Mouse (Mus musculus) liver, embryonic 14.5 days (tissue): ENCODE data around the gene Fam234b. TPM values are rescaled to one million over a fixed set of nuclear protein-coding genes. Genes with fewer than 3 reads are reported as not detected.

Experiments used
- ATAC-seq: fragments of 200-750 bp; cut with Nextera tagmentation; 2 replicates; pipeline ENCODE4 v1.8.0; 2017; ENCODE audit warnings: moderate number of reproducible peaks, mild to moderate bottlenecking, moderate library complexity; ENCODE audit not compliant: insufficient read depth
- DNase-seq, 3 experiments: peaks; one replicate each; pipeline ENCODE4 v3.0.0-alpha.2; 2012 to 2013; ENCODE audit warnings: low read depth in 3 of 3, low spot score in 3 of 3
- H3K27ac ChIP-seq: fragments of 300-500 bp; sonication (generic); 2 replicates; pipeline ENCODE4 v1.5.1; 2014; ENCODE audit warnings: moderate library complexity, mild to moderate bottlenecking, control low read depth, inconsistent platforms
- H3K27me3 ChIP-seq: fragments of 300-500 bp; sonication (generic); 2 replicates; pipeline ENCODE4 v1.6.1; 2014; ENCODE audit warnings: mild to moderate bottlenecking, low read length, moderate library complexity; ENCODE audit not compliant: control insufficient read depth, insufficient read depth
- H3K36me3 ChIP-seq: fragments of 300-500 bp; sonication (generic); replicated peaks from 2 replicates; pipeline ENCODE4 v1.6.1; 2014; ENCODE audit warnings: low read depth; ENCODE audit not compliant: control insufficient read depth, insufficient read depth
- H3K4me1 ChIP-seq, 2 experiments: fragments of 200-500 bp in 1 of 2; fragments of 300-500 bp in 1 of 2; sonication (generic) in 1 of 2; replicated peaks; 2 replicates each; pipeline ENCODE4 v1.6.1; 2012 to 2014; ENCODE audit warnings: antibody characterized with exemption in 1 of 2, inconsistent platforms in 1 of 2, low read length in 1 of 2; ENCODE audit not compliant: control insufficient read depth in 2 of 2, insufficient read depth in 2 of 2
- H3K4me2 ChIP-seq: fragments of 300-500 bp; sonication (generic); 2 replicates; pipeline ENCODE4 v1.6.1; 2014; ENCODE audit warnings: low read depth, mild to moderate bottlenecking, control low read depth, moderate library complexity
- H3K4me3 ChIP-seq, 2 experiments: fragments of 200-500 bp in 1 of 2; fragments of 300-500 bp in 1 of 2; sonication (generic) in 1 of 2; 2 replicates each; pipeline ENCODE4 v1.5.1; 2012 to 2014; ENCODE audit warnings: low read depth in 2 of 2, low read length in 2 of 2, mild to moderate bottlenecking in 2 of 2, control low read depth in 1 of 2, inconsistent platforms in 1 of 2, moderate library complexity in 1 of 2; ENCODE audit not compliant: insufficient read depth in 1 of 2
- H3K9ac ChIP-seq: fragments of 300-500 bp; sonication (generic); replicated peaks from 2 replicates; pipeline ENCODE4 v1.6.1; 2014; ENCODE audit warnings: mild to moderate bottlenecking, control low read depth, moderate library complexity
- H3K9me3 ChIP-seq: fragments of 300-500 bp; sonication (generic); 2 replicates; pipeline ENCODE4 v1.6.1; 2016; ENCODE audit warnings: low read length, mixed read lengths; ENCODE audit not compliant: control insufficient read depth
- CTCF ChIP-seq: IDR thresholded peaks from 2 replicates; pipeline ENCODE4 v1.5.1; 2016; ENCODE audit warnings: antibody characterized with exemption, low read depth, control low read depth
- EP300 ChIP-seq: IDR thresholded peaks from 2 replicates; pipeline ENCODE4 v1.6.1; 2016; ENCODE audit warnings: antibody characterized with exemption, low read depth
- WGBS: fragments of 180-500 bp; shearing (Covaris S2); extraction: QIAGEN DNeasy Blood & Tissue Kit; methylation state at CpG from one replicate; pipeline ENCODE4 v1.1.7; 2014; ENCODE audit not compliant: insufficient replicate concordance; 5-methylcytosine and 5-hydroxymethylcytosine counted together
- polyA plus RNA-seq, 2 experiments: library from polyadenylated mRNA; depleted of rRNA in 1 of 2; stranded (reverse) in 1 of 2; unstranded in 1 of 2; fragments of >200 nt; fragmentation: Nextera tagmentation in 1 of 2; extraction: Ambion mirVana in 1 of 2; gene quantifications; 2 replicates each; pipeline versions ENCODE4 v1.2.1 to v1.2.3; 2012 to 2014

Gene Fam234b
- polyA plus RNA-seq, 2 experiments: 18.7 to 27.8 TPM

- no peak overlapping the region for H3K4me2 ChIP-seq
- no peaks in the 10 kb centered on the region for H3K9me3 ChIP-seq
- no peak overlapping the region for H3K9ac ChIP-seq
- peaks cover 59% of the 10 kb centered on the region for H3K36me3 ChIP-seq
- no peak for DNase-seq
- peaks cover 0 to 15% of the 10 kb centered on the region in 2 experiments; a peak in 3 of 4 replicates for H3K4me1 ChIP-seq
- ATAC-seq: no peak
- WGBS: 86% methylated on average over 5 of the region's 5 CpGs
- no peak for TF ChIP-seq CTCF
- no peak for TF ChIP-seq EP300
- no peak overlapping the region for H3K27ac ChIP-seq
- H3K27me3 ChIP-seq: no peaks in the 10 kb centered on the region
- H3K4me3 ChIP-seq: no peak overlapping the region
These were observed 44.1 kb upstream of the Fam234b start for GRCm38 (mm10) chr6:135153719-135154118.

DNA sequence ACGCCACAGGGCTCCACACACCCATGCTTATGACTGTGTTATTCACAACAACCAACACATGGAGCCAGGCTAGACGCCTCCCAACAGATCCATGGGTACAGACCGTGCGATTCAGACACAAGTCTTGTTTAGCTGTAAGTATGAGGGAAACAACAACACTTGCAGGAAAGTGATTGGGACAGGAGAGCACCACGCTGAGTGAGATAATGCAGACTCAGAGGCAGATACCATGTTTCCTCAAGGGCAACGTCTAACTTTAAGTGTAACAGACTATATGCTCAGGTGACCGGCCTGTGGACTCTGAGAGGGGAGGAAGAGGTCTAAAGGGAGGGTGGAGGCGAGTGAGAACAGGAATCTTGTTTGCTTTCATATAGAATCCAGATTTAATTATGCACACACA lies 41.2 kb upstream of the Fam234b start:
- no peak for DNase-seq
- Histone ChIP-seq H3K36me3 (peaks cover 43% of the 10 kb centered on the region), H3K27ac (no peak overlapping the region), H3K4me1 (peaks cover 2 to 18% of the 10 kb centered on the region in 2 experiments; a peak in 3 of 4 replicates), H3K27me3 (no peaks in the 10 kb centered on the region), H3K9me3 (no peaks in the 10 kb centered on the region), H3K4me2 (no peak overlapping the region), H3K4me3 (no peak overlapping the region), H3K9ac (no peak overlapping the region)
- TF ChIP-seq EP300 (0 out of 2 replicates have a peak, but pooled peaks have one; percentile 21), CTCF (no peak)
- 40% methylated on average over 8 of the region's 8 CpGs for WGBS
- peak; percentile 29 for ATAC-seq

GRCm38 (mm10) chr6:135157496-135157895 lies 40.3 kb upstream of the Fam234b start:
- DNase-seq: no peak
- 65% methylated on average over 4 of the region's 4 CpGs for WGBS
- TF ChIP-seq EP300: no peak
- TF ChIP-seq CTCF: peak; percentile 34; the same call in 1 of the 2 replicates
- ATAC-seq: 0 out of 2 replicates have a peak, but pooled peaks have one; percentile 17
- H3K4me2 ChIP-seq: no peak overlapping the region
- H3K9ac ChIP-seq: 0 out of 2 replicates have a peak overlapping the region, but pooled peaks have one; percentile 9
- no peak overlapping the region for H3K27ac ChIP-seq
- no peak overlapping the region for H3K4me3 ChIP-seq
- H3K27me3 ChIP-seq: no peaks in the 10 kb centered on the region
- H3K4me1 ChIP-seq: peaks cover 5 to 22% of the 10 kb centered on the region in 2 experiments; a peak in 3 of 4 replicates
- H3K9me3 ChIP-seq: no peaks in the 10 kb centered on the region
- peaks cover 39% of the 10 kb centered on the region for H3K36me3 ChIP-seq

DNA sequence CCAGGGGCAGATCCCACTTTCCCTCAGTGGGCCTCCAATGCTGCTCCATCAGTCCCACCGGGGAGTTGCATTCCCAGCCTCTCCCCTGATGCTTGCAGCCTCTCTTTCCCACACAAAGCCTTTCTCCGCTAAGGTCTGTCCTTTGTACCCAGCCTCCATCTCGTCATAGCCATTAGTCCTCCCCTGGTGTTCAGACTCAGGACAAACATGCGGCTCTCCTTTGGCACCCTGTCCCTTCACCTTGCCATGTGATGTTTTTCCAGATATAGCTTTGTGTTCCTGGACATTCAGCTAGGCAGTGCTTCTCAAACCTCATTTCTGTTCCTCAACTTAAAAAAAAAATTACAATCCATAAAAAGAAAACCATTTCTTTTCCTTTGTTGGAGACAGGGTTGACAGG lies 39.3 kb upstream of the Fam234b start:
- Histone ChIP-seq H3K9ac (no peak overlapping the region), H3K4me1 (peaks cover 15 to 32% of the 10 kb centered on the region in 2 experiments), H3K4me3 (no peak overlapping the region), H3K27ac (no peak overlapping the region), H3K9me3 (no peaks in the 10 kb centered on the region), H3K27me3 (no peaks in the 10 kb centered on the region), H3K36me3 (peaks cover 39% of the 10 kb centered on the region), H3K4me2 (no peak overlapping the region)
- no peak for DNase-seq
- ATAC-seq: no peak
- TF ChIP-seq EP300 (no peak), CTCF (0 out of 2 replicates have a peak, but pooled peaks have one; percentile 11)
- WGBS: 76% methylated on average over 4 of the region's 4 CpGs

- TF ChIP-seq CTCF: no peak
- TF ChIP-seq EP300: no peak
- no peak overlapping the region for H3K4me3 ChIP-seq
- H3K36me3 ChIP-seq: peaks cover 34% of the 10 kb centered on the region
- H3K4me2 ChIP-seq: no peak overlapping the region
- H3K9ac ChIP-seq: no peak overlapping the region
- DNase-seq (no peak), ATAC-seq (no peak)
- no peaks in the 10 kb centered on the region for H3K9me3 ChIP-seq
- WGBS: 45% methylated on average over 4 of the region's 4 CpGs
- H3K27ac ChIP-seq: no peak overlapping the region
- H3K4me1 ChIP-seq: peaks cover 36 to 53% of the 10 kb centered on the region in 2 experiments
- no peaks in the 10 kb centered on the region for H3K27me3 ChIP-seq
These were observed 36.4 kb upstream of the Fam234b start for GRCm38 (mm10) chr6:135161356-135161755.
